Mouse (Mus musculus): ENCODE measurements at regions not wholly inside any gene's neighbourhood (a gene's known extent, or its start where the extent isn't known, plus 50 kb on each side); places are given as distances from the start of the nearest gene placed in this dataset.

- no peaks in the 10 kb centered on the region for H3K27me3 ChIP-seq (replicated peaks)
- H3K79me2 ChIP-seq (replicated peaks; ENCODE audit: control insufficient read depth, extremely low read depth, insufficient read depth, poor library complexity, severe bottlenecking) = no peaks in the 10 kb centered on the region
- H3K4me2 ChIP-seq (ENCODE audit: insufficient read depth, low read depth, poor library complexity, severe bottlenecking) = no peak overlapping the region
- dilution Hi-C loops (cut with MboI; ENCODE audit: extremely low pct_ligation_motif_present, extremely low pct_unique_long_range_greater_than_20kb, low sequenced_read_pairs) (no loop called here), in situ Hi-C loops (cut with MboI; ENCODE audit: low pct_ligation_motif_present, low pct_unique_long_range_greater_than_20kb, low sequenced_read_pairs) (no loop called here)
- no peak for DNase-seq (ENCODE audit: extremely low read depth)
- H3K9ac ChIP-seq (ENCODE audit: insufficient read depth, low read depth) = no peak overlapping the region
- TF ChIP-seq KAT2A (IDR thresholded peaks at IDR 0.05; ENCODE audit: insufficient replicate concordance, low read length) = no peak
- no peak for TF ChIP-seq ZMIZ1 (IDR thresholded peaks at IDR 0.05; ENCODE audit: low read depth, low read length)
- TF ChIP-seq UBTF (IDR thresholded peaks at IDR 0.05; ENCODE audit: low read depth, low read length) = no peak
- TF ChIP-seq EP300 (IDR thresholded peaks at IDR 0.05; ENCODE audit: low read length) = no peak
- TF ChIP-seq NRF1 (IDR thresholded peaks at IDR 0.05; ENCODE audit: low read depth, low read length) = no peak
- no peak overlapping the region for H3K4me3 ChIP-seq (replicated peaks in 1 of 3; ENCODE audit: low read depth in 2 of 3, low read length in 2 of 3, poor library complexity in 1 of 3)
- no peak overlapping the region; the same call in 1 of the 2 replicates for H3K27ac ChIP-seq (ENCODE audit: insufficient read depth, low read depth)
- no peaks in the 10 kb centered on the region for H3K9me3 ChIP-seq (replicated peaks; ENCODE audit: low read length)
- peaks cover 0 to 2% of the 10 kb centered on the region in 2 experiments for H3K36me3 ChIP-seq (replicated peaks in 1 of 2; ENCODE audit: control insufficient read depth in 1 of 2, insufficient read depth in 1 of 2, low read length in 1 of 2)
- peaks cover 0 to 4% of the 10 kb centered on the region in 2 experiments; a peak in 2 of 4 replicates for H3K4me1 ChIP-seq (ENCODE audit: control insufficient read depth in 1 of 2, insufficient read depth in 2 of 2)
These were observed 581.0 kb downstream of the Stpg2 start for GRCm38 (mm10) chr3:139786510-139786909.

- no peaks in the 10 kb centered on the region for H3K27me3 ChIP-seq (replicated peaks)
- no peaks in the 10 kb centered on the region for H3K79me2 ChIP-seq (replicated peaks; ENCODE audit: control insufficient read depth, extremely low read depth, insufficient read depth, poor library complexity, severe bottlenecking)
- dilution Hi-C loops (cut with MboI; ENCODE audit: extremely low pct_ligation_motif_present, extremely low pct_unique_long_range_greater_than_20kb, low sequenced_read_pairs) (no loop called here), in situ Hi-C loops (cut with MboI; ENCODE audit: low pct_ligation_motif_present, low pct_unique_long_range_greater_than_20kb, low sequenced_read_pairs) (no loop called here)
- no peak overlapping the region for H3K4me2 ChIP-seq (ENCODE audit: insufficient read depth, low read depth, poor library complexity, severe bottlenecking)
- peaks cover 0 to 4% of the 10 kb centered on the region in 2 experiments; a peak in 2 of 4 replicates for H3K4me1 ChIP-seq (ENCODE audit: control insufficient read depth in 1 of 2, insufficient read depth in 2 of 2)
- no peak overlapping the region for H3K9ac ChIP-seq (ENCODE audit: insufficient read depth, low read depth)
- no peak overlapping the region for H3K27ac ChIP-seq (ENCODE audit: insufficient read depth, low read depth)
- H3K4me3 ChIP-seq (replicated peaks in 1 of 3; ENCODE audit: low read depth in 2 of 3, low read length in 2 of 3, poor library complexity in 1 of 3) = no peak overlapping the region
- TF ChIP-seq EP300 (IDR thresholded peaks at IDR 0.05; ENCODE audit: low read length) = no peak
- TF ChIP-seq MYC (IDR thresholded peaks at IDR 0.05; ENCODE audit: low read depth, low read length) = no peak
- no peak for TF ChIP-seq SMC3 (IDR thresholded peaks at IDR 0.05; ENCODE audit: low read depth, low read length)
- no peak for TF ChIP-seq USF2 (conservative IDR thresholded peaks at IDR 0.05; ENCODE audit: low read depth, low read length)
- no peak for TF ChIP-seq BHLHE40 (IDR thresholded peaks at IDR 0.05; ENCODE audit: low read depth, low read length)
- TF ChIP-seq ZC3H11A (IDR thresholded peaks at IDR 0.05; ENCODE audit: low read depth, low read length) = no peak
- no peak for TF ChIP-seq TBP (conservative IDR thresholded peaks at IDR 0.05; ENCODE audit: low read depth, low read length)
- TF ChIP-seq USF1 (IDR thresholded peaks at IDR 0.05; ENCODE audit: low read depth, low read length) = no peak
- no peak for TF ChIP-seq MAX (IDR thresholded peaks at IDR 0.05; ENCODE audit: low read length)
- TF ChIP-seq NELFE (IDR thresholded peaks at IDR 0.05; ENCODE audit: low read depth, low read length) = no peak
- no peak for TF ChIP-seq RCOR1 (conservative IDR thresholded peaks at IDR 0.05; ENCODE audit: low read depth, low read length)
- TF ChIP-seq GABPA (IDR thresholded peaks at IDR 0.05; ENCODE audit: insufficient replicate concordance, low read depth, low read length) = no peak
- TF ChIP-seq CTCF (conservative IDR thresholded peaks at IDR 0.05 in 1 of 2, IDR thresholded peaks at IDR 0.05 in 1 of 2; ENCODE audit: low read depth in 2 of 2, low read length in 2 of 2) = no peak
- no peaks in the 10 kb centered on the region for H3K9me3 ChIP-seq (replicated peaks; ENCODE audit: low read length)
- no peak for DNase-seq (ENCODE audit: extremely low read depth)
- peaks cover 0 to 2% of the 10 kb centered on the region in 2 experiments for H3K36me3 ChIP-seq (replicated peaks in 1 of 2; ENCODE audit: control insufficient read depth in 1 of 2, insufficient read depth in 1 of 2, low read length in 1 of 2)
These were observed 583.4 kb downstream of the Stpg2 start for GRCm38 (mm10) chr3:139788854-139789253.

All from CH12.LX (cell line).